Mouse (Mus musculus): ENCODE results near the gene Osm. TPM values are rescaled to one million over a fixed set of nuclear protein-coding genes. Genes with fewer than 3 reads are reported as not detected.

Osm gene
- polyA plus RNA-seq, 1 experiment = not detected

DNA sequence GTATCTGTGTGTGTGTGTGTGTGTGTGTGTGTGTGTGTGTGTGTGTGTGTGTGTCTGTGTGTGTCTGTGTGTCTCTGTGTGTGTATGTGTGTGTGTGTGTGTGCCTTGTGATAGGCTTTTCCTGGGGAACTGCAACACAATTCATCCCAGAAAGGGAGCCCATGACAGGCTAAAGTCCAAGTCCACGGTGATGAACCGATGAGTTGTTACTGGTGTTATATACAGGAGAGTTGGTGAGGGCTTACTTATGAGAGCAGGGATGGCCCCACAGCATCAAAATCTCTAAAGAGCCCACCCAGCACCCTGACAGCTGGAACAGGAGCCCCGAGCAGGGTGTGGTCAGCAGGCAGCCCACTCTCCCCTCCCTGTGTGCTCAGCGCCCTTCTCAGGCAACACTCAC lies 5.0 kb downstream of the Osm start:
- no peak overlapping the region for H3K4me3 ChIP-seq (ENCODE audit: insufficient read depth, low read depth, low read length)
- 73% methylated on average over 4 of the region's 4 CpGs for WGBS
- H3K27ac ChIP-seq (ENCODE audit: insufficient read depth, low read depth, low read length) = no peak overlapping the region
- no peaks in the 10 kb centered on the region for H3K4me1 ChIP-seq (ENCODE audit: control insufficient read depth, insufficient read depth, low read length)
- no peak for TF ChIP-seq CTCF (IDR thresholded peaks at IDR 0.05; ENCODE audit: insufficient read depth, low read depth, low read length)
- TF ChIP-seq POLR2A (IDR thresholded peaks at IDR 0.05; ENCODE audit: insufficient read depth, low read depth, low read length) = no peak

DNA sequence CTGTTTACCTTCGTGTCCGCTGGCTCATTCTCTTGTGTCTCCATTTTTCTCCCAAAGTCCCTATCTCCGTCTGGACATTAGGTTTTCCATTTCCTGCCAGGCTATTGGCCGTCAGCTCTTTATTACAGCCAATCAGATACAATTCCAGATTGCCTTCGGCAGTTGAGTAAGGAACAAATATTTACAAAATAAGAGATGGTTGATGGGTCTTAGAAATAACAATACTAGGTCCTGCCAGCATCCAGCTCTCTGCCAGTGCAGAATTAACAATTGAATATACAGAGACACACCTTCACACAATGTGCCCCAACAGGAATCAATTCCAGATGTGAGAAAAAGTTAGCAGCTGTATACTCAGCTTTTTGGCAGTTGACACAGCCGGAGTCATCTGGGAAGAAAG lies 9.9 kb downstream of the Osm start:
- TF ChIP-seq CTCF (IDR thresholded peaks at IDR 0.05; ENCODE audit: insufficient read depth, low read depth, low read length) (no peak), POLR2A (IDR thresholded peaks at IDR 0.05; ENCODE audit: insufficient read depth, low read depth, low read length) (no peak)
- WGBS = 83% methylated on average over 6 of the region's 6 CpGs
- H3K4me3 ChIP-seq (ENCODE audit: insufficient read depth, low read depth, low read length) = no peak overlapping the region
- H3K4me1 ChIP-seq (ENCODE audit: control insufficient read depth, insufficient read depth, low read length) = no peaks in the 10 kb centered on the region
- no peak overlapping the region for H3K27ac ChIP-seq (ENCODE audit: insufficient read depth, low read depth, low read length)

GRCm38 (mm10) chr11:4246623-4247022 lies 10.4 kb downstream of the Osm start:
- TF ChIP-seq POLR2A (IDR thresholded peaks at IDR 0.05; ENCODE audit: insufficient read depth, low read depth, low read length) (no peak), CTCF (IDR thresholded peaks at IDR 0.05; ENCODE audit: insufficient read depth, low read depth, low read length) (no peak)
- no peak overlapping the region for H3K4me3 ChIP-seq (ENCODE audit: insufficient read depth, low read depth, low read length)
- no peak overlapping the region for H3K27ac ChIP-seq (ENCODE audit: insufficient read depth, low read depth, low read length)
- 80% methylated on average over 4 of the region's 4 CpGs for WGBS
- H3K4me1 ChIP-seq (ENCODE audit: control insufficient read depth, insufficient read depth, low read length) = no peaks in the 10 kb centered on the region

GRCm38 (mm10) chr11:4247201-4247959 lies 11.2 kb downstream of the Osm start:
- 77% methylated on average over 14 of the region's 14 CpGs for WGBS
- Histone ChIP-seq H3K4me3 (ENCODE audit: insufficient read depth, low read depth, low read length) (no peak overlapping the region), H3K27ac (ENCODE audit: insufficient read depth, low read depth, low read length) (no peak overlapping the region), H3K4me1 (ENCODE audit: control insufficient read depth, insufficient read depth, low read length) (no peaks in the 10 kb centered on the region)
- TF ChIP-seq CTCF (IDR thresholded peaks at IDR 0.05; ENCODE audit: insufficient read depth, low read depth, low read length) = no peak
- TF ChIP-seq POLR2A (IDR thresholded peaks at IDR 0.05; ENCODE audit: insufficient read depth, low read depth, low read length) = no peak

DNA sequence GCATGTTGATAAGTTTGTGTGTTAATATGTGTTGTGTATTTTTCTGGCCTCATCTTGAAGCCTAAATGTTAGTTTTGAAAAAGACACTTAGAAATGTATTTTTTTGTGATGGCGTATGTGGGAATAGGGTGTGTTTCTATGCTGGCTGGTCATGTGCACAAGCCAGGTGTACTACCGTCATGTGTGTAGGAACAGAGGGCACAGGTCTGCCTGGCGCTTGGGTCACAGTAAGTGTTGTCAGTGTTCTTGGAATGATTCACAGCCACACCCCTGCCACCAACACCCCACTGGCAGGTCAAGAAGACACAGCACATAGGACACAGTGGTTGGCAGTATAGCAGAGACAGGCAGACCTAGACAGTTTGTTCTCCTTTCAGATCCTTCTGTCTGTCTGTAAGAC lies 12.9 kb downstream of the Osm start:
- 99% methylated on average over 3 of the region's 3 CpGs for WGBS
- Histone ChIP-seq H3K4me3 (ENCODE audit: insufficient read depth, low read depth, low read length) (no peak overlapping the region), H3K27ac (ENCODE audit: insufficient read depth, low read depth, low read length) (no peak overlapping the region), H3K4me1 (ENCODE audit: control insufficient read depth, insufficient read depth, low read length) (no peaks in the 10 kb centered on the region)
- TF ChIP-seq POLR2A (IDR thresholded peaks at IDR 0.05; ENCODE audit: insufficient read depth, low read depth, low read length) = no peak
- no peak for TF ChIP-seq CTCF (IDR thresholded peaks at IDR 0.05; ENCODE audit: insufficient read depth, low read depth, low read length)

DNA sequence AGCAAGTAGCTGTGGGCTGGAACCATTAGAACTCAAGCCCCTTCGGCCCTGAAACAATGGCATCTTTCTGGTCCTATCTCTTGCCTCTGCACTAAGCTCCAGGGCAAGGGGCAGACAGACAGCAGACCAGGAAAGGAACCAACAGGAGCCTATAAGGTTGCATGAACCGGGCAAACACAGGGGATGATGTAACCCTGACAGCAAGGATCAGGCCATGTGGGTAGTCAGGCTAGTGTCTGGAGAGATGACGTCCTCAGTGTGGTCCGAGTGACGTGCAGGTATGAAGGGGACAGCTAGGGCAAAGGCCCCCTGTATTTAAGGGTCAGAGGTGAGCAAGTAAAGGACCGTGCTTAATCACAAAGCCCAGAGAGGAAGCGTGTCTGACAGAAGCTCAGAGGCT lies 14.1 kb downstream of the Osm start:
- H3K27ac ChIP-seq (ENCODE audit: insufficient read depth, low read depth, low read length) = no peak overlapping the region
- no peaks in the 10 kb centered on the region for H3K4me1 ChIP-seq (ENCODE audit: control insufficient read depth, insufficient read depth, low read length)
- no peak overlapping the region for H3K4me3 ChIP-seq (ENCODE audit: insufficient read depth, low read depth, low read length)
- 90% methylated on average over 7 of the region's 7 CpGs for WGBS
- TF ChIP-seq POLR2A (IDR thresholded peaks at IDR 0.05; ENCODE audit: insufficient read depth, low read depth, low read length) (no peak), CTCF (IDR thresholded peaks at IDR 0.05; ENCODE audit: insufficient read depth, low read depth, low read length) (no peak)

DNA sequence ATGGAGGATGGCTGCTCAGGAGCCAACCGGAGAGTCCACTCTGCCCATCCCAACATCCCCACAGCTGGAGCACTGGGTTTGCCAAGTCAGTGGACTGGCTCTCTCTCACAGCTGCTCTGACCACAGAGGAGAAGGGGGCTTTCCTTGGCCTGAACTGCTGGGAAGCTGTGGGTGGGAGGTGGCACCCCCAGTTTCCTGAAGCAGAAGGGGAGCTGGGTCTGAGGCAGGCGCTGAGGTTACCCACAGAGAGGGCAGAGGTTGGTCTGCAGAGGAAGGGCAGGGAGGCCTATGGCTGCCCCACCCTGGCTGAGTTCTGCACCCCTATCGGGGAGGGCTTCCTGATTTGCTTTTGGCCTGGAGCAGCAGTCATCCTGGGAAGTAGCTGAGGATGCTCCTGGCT lies 15.2 kb downstream of the Osm start:
- 77% methylated on average over 3 of the region's 3 CpGs for WGBS
- no peak for TF ChIP-seq POLR2A (IDR thresholded peaks at IDR 0.05; ENCODE audit: insufficient read depth, low read depth, low read length)
- TF ChIP-seq CTCF (IDR thresholded peaks at IDR 0.05; ENCODE audit: insufficient read depth, low read depth, low read length) = no peak

GRCm38 (mm10) chr11:4252886-4253285 lies 16.7 kb downstream of the Osm start:
- 69% methylated on average over 2 of the region's 2 CpGs for WGBS
- Histone ChIP-seq H3K4me3 (ENCODE audit: insufficient read depth, low read depth, low read length) (no peak overlapping the region), H3K27ac (ENCODE audit: insufficient read depth, low read depth, low read length) (no peak overlapping the region), H3K4me1 (ENCODE audit: control insufficient read depth, insufficient read depth, low read length) (no peaks in the 10 kb centered on the region)
- no peak for TF ChIP-seq POLR2A (IDR thresholded peaks at IDR 0.05; ENCODE audit: insufficient read depth, low read depth, low read length)
- no peak for TF ChIP-seq CTCF (IDR thresholded peaks at IDR 0.05; ENCODE audit: insufficient read depth, low read depth, low read length)

More for the DNA sequence above, 15.2 kb downstream of the Osm start:
- no peak overlapping the region for H3K4me3 ChIP-seq (ENCODE audit: insufficient read depth, low read depth, low read length)
- H3K4me1 ChIP-seq (ENCODE audit: control insufficient read depth, insufficient read depth, low read length) = no peaks in the 10 kb centered on the region
- no peak overlapping the region for H3K27ac ChIP-seq (ENCODE audit: insufficient read depth, low read depth, low read length)

DNA sequence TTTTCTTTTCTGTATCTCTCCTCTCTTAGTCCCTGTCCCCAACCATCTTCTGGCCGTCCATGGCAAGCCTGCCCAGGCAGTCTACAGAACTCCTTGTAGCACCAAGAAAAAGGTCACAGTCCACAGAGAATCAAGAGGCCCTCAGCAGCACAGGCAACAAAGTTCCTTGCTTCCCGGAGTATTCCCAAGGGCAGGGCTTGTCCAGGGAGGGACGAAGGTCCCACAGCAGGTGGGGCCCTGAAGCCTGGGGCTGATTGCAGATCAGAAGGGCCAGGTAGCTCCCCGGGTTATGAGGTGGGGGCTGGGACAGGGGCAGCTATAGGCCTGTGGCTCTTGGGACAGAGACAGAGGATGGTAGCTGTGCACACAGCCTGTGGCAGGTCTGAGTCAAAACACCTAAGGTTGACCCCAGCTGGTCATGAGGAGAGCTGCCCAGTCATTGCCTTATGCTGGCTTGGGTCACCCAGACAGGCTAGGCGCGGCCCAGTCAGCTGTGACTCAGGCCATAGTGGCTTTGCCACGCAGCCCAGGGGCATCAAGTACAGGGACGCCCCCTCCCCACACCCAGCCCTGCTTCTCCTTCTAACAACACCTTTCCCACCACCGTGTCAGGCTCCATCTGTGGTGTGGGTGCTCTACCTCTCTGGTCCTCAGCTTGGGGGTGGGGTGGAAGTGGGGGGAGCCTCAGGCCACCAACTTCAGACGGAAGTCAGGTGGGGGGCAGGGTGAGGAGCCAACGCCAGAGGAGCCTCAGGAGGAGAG lies 20.8 kb downstream of the Osm start, which contains the start of gene Lif:
Gene Lif, plus strand, starts transcription at position 712 of the 762 bp plus-strand sequence.
- TF ChIP-seq CTCF (IDR thresholded peaks at IDR 0.05; ENCODE audit: insufficient read depth, low read depth, low read length) = no peak
- no peak for TF ChIP-seq POLR2A (IDR thresholded peaks at IDR 0.05; ENCODE audit: insufficient read depth, low read depth, low read length)
- no peak within 1 kb of the TSS for H3K27ac ChIP-seq (ENCODE audit: insufficient read depth, low read depth, low read length)
- no peak within 1 kb of the TSS for H3K4me3 ChIP-seq (ENCODE audit: insufficient read depth, low read depth, low read length)
- 75% methylated on average over 11 of the region's 11 CpGs for WGBS
- peaks cover 22% of the 10 kb centered on the region for H3K4me1 ChIP-seq (ENCODE audit: control insufficient read depth, insufficient read depth, low read length)
